Mouse (Mus musculus): Measurements from ENCODE around the gene Bcl2l13. TPM values are rescaled to one million over a fixed set of nuclear protein-coding genes. Genes with fewer than 3 reads are reported as not detected.

Gene Bcl2l13
- polyA plus RNA-seq, 1 experiment from 2014 or later: 19.6 TPM

DNA sequence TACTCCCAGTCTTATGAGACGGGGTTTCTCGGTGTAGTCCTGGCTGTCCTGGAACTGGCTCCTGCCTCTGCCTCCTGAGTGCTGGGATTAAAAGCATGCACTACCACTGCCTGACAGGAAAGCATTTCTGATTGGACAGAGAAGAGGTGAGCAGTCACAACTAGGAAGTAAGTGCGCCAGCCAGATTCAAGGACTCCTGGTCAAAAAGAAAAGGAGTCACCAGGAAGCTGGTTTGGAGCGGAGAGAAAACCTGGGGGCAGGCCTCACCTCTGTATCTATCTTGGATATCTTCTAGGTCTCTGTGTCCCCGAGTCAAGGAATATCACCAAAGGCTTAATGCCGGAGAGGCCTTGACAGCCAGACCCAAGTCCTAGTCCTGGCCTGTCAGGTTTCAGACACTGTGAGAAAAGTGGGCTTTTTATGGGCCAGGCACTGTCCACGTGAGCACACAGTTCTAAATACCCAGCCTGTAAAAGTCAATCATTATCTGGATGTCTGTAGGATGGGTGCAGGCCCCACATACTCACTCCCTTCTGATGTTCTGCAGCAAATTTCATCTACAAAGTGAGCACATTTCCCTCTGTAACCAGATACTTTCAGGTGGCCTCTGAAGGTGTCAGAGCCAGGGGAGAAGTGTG, 104.6 kb downstream of the Bcl2l13 start:
- no peak overlapping the region for H3K4me3 ChIP-seq (ENCODE audit: low read length)
- no peaks in the 10 kb centered on the region for H3K9me3 ChIP-seq (ENCODE audit: control insufficient read depth, low read length)
- no peaks in the 10 kb centered on the region for H3K27me3 ChIP-seq (replicated peaks; ENCODE audit: control insufficient read depth, insufficient read depth, low read length)
- no peak overlapping the region for H3K9ac ChIP-seq (ENCODE audit: low read depth, low read length)
- H3K4me1 ChIP-seq (ENCODE audit: control insufficient read depth, insufficient read depth, low read length): no peaks in the 10 kb centered on the region
- H3K4me2 ChIP-seq (ENCODE audit: low read depth, low read length): no peak overlapping the region
- 82% methylated on average over 7 of the region's 7 CpGs for WGBS
- 0 out of 2 replicates have a peak, but pooled peaks have one; percentile 16 for ATAC-seq
- H3K36me3 ChIP-seq (ENCODE audit: control insufficient read depth, insufficient read depth, low read length): no peaks in the 10 kb centered on the region
- no peak overlapping the region for H3K27ac ChIP-seq (ENCODE audit: low read length)

DNA sequence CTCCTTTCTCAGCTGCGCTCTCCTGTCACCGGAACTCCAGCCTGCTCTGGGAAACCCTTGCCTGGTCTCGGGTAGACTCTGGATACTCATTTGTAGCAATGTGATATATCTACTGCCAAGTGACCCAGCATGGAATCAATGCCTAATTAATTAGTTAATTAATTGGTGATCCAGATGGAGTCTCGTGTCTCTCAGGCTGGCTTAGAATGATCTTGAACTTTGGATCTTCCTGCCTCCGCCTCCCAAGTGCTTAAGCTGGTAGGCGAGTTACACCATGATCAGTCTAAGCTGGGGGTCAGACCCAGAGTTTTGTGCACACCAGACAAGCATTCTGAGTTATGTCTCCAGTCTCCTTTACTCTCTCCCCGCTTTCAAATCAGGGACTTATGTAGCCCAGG, 105.1 kb downstream of the Bcl2l13 start:
- Histone ChIP-seq H3K27ac (ENCODE audit: low read length) (no peak overlapping the region), H3K9ac (ENCODE audit: low read depth, low read length) (no peak overlapping the region), H3K36me3 (ENCODE audit: control insufficient read depth, insufficient read depth, low read length) (no peaks in the 10 kb centered on the region), H3K4me1 (ENCODE audit: control insufficient read depth, insufficient read depth, low read length) (no peaks in the 10 kb centered on the region), H3K4me3 (ENCODE audit: low read length) (no peak overlapping the region), H3K9me3 (ENCODE audit: control insufficient read depth, low read length) (no peaks in the 10 kb centered on the region), H3K27me3 (replicated peaks; ENCODE audit: control insufficient read depth, insufficient read depth, low read length) (no peaks in the 10 kb centered on the region), H3K4me2 (ENCODE audit: low read depth, low read length) (no peak overlapping the region)
- ATAC-seq: no peak
- WGBS: 80% methylated on average over 7 of the region's 7 CpGs

DNA sequence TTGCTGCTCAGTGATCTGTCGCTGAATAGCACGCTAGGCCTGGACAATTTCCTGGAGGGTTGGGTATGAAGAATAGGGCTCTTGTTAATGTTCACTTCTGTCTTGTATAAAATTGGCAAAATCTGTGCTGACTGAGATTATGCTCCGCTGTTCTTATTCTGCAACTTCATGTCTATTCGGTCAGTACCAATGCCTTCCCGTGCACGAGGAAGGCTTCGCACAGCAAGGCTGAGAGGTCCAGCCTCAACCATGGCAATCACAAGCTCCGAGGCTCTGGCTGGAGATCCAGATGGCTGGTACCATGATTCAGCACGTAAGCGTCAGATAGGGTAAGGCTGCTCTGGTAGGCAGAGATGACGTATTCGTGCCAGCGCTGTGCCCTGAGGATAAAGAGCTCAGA, 105.6 kb downstream of the Bcl2l13 start:
- Histone ChIP-seq H3K9me3 (ENCODE audit: control insufficient read depth, low read length) (no peaks in the 10 kb centered on the region), H3K4me3 (ENCODE audit: low read length) (no peak overlapping the region), H3K4me2 (ENCODE audit: low read depth, low read length) (no peak overlapping the region), H3K27me3 (replicated peaks; ENCODE audit: control insufficient read depth, insufficient read depth, low read length) (no peaks in the 10 kb centered on the region), H3K4me1 (ENCODE audit: control insufficient read depth, insufficient read depth, low read length) (no peaks in the 10 kb centered on the region), H3K36me3 (ENCODE audit: control insufficient read depth, insufficient read depth, low read length) (no peaks in the 10 kb centered on the region), H3K9ac (ENCODE audit: low read depth, low read length) (no peak overlapping the region), H3K27ac (ENCODE audit: low read length) (no peak overlapping the region)
- WGBS: 91% methylated on average over 13 of the region's 13 CpGs
- no peak for ATAC-seq

Small RNAs within 50 kb of the gene (microRNA-seq; reads per million reads assigned to microRNA genes)
- gene Gm25193: not detected

Other genes starting within 250 kb of the Bcl2l13 start
- 0.54 and 0.61 TPM in 2 replicates for gene Cecr2, start 169.8 kb upstream of the Bcl2l13 start, polyA plus RNA-seq (2015; fragmentation: Nextera tagmentation; extraction: Ambion mirVana)
- not detected in 2 replicates for gene Slc25a18, start 62.6 kb upstream of the Bcl2l13 start, polyA plus RNA-seq (2015; fragmentation: Nextera tagmentation; extraction: Ambion mirVana)
- 187 and 202 TPM in 2 replicates for gene Atp6v1e1, start 13.4 kb upstream of the Bcl2l13 start, polyA plus RNA-seq (2015; fragmentation: Nextera tagmentation; extraction: Ambion mirVana)
- gene Bid, start 80.6 kb downstream of the Bcl2l13 start, polyA plus RNA-seq (2015; fragmentation: Nextera tagmentation; extraction: Ambion mirVana): 22.6 and 23.7 TPM in 2 replicates

All from intestine, embryonic 16.5 days (tissue).